Comparison of ENCODE assay signal across 27 mouse cellular contexts in the genomic region with DNA sequence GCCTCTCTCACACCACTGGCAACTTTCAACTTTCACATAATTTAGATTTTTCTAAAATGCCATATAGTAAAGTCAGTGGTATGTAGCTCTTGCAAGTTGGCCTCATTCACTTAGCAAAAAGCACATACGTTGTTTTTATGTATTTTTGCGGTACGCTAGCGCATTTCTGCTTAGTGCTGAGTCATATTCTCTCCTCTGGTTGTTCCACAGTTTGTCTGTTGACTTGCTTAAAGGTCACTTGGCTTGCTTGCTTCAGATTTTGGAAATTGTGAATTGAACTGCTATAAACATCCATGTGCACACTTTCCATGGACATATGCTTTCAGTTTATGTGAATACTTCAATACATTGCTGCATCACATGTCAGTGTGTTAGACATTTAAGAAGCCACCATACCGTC. TPM values are rescaled to one million over a fixed set of nuclear protein-coding genes. Genes with fewer than 3 reads are reported as not detected.
DNase-seq lines count a peak whose midpoint lies in the region; ATAC-seq and TF ChIP-seq lines count a peak whose summit lies in the region.
"Had no signal": no experiment of that assay in that cellular context is flagged by ENCODE, and none has a peak within 500 bp of the region (broad histone marks: within the 10 kb centered on the region; RNA-seq: fewer than 3 reads in every experiment).

No protein-coding gene starts in this region.

- DNase-seq in embryonic facial prominence, embryonic 14.5 days (ENCODE audit: low spot score), result peak; percentile 26
- DNase-seq in embryonic facial prominence, embryonic 10.5 days (ENCODE audit: low spot score), result no peak
- peak; percentile 79 for DNase-seq in liver, adult 2 months (ENCODE audit: extremely low read depth, low read depth, low spot score)
- no peak for DNase-seq in liver
- peak; percentile 31 for DNase-seq in brain, adult 2 months (ENCODE audit: low read depth, low spot score)
- no peak for DNase-seq in testis, postnatal 14 days (ENCODE audit: low spot score)
- DNase-seq: adrenal gland, adult 8-10 months; adrenal gland, postnatal 25 days; cerebellum, adult 18-20 months; cerebellum, adult 9-10 months; cerebellum, postnatal 14 days; gastrocnemius, postnatal 10 days; gastrocnemius, postnatal 36 days; heart, adult 2 months; heart, postnatal 14 days; heart, postnatal 4 days had no signal

- H3K4me3 ChIP-seq in embryonic facial prominence, embryonic 14.5 days (ENCODE audit: low read depth, low read length), result no peak overlapping the region
- no peak overlapping the region for H3K4me3 ChIP-seq in embryonic facial prominence, embryonic 10.5 days
- peak overlapping the region; percentile 16; the same call in 1 of the 2 replicates for H3K4me3 ChIP-seq in liver, adult 2 months (ENCODE audit: insufficient read depth, low read depth, low read length)
- H3K4me3 ChIP-seq: embryonic facial prominence, embryonic 12.5 days; forebrain, embryonic 10.5 days; forebrain, embryonic 13.5 days; heart, adult 2 months; heart, embryonic 10.5 days; heart, embryonic 13.5 days had no signal

- 81% methylated on average over 5 of the region's 5 CpGs for WGBS in embryonic facial prominence, embryonic 14.5 days
- WGBS in embryonic facial prominence, embryonic 10.5 days, result 92% methylated on average over 5 of the region's 5 CpGs
- 47% methylated on average over 5 of the region's 5 CpGs for WGBS in liver, adult 2 months

- no peak for TF ChIP-seq CTCF in liver, adult 2 months (IDR thresholded peaks at IDR 0.05; ENCODE audit: low read depth, low read length)

- no peak for TF ChIP-seq POLR2A in liver, adult 2 months (IDR thresholded peaks at IDR 0.05; ENCODE audit: extremely low read depth, insufficient read depth, low read length)

- no peak overlapping the region for H3K27ac ChIP-seq in embryonic facial prominence, embryonic 14.5 days (replicated peaks; ENCODE audit: low read depth, low read length)
- H3K27ac ChIP-seq in embryonic facial prominence, embryonic 10.5 days (replicated peaks), result no peak overlapping the region
- no peak overlapping the region for H3K27ac ChIP-seq in liver, adult 2 months (replicated peaks; ENCODE audit: insufficient read depth, low read depth, low read length)
- H3K27ac ChIP-seq: embryonic facial prominence, embryonic 12.5 days; forebrain, embryonic 10.5 days; forebrain, embryonic 13.5 days; heart, adult 2 months; heart, embryonic 10.5 days; heart, embryonic 13.5 days; hindbrain, embryonic 14.5 days; hindbrain, postnatal 0 days had no signal

- H3K9me3 ChIP-seq in embryonic facial prominence, embryonic 14.5 days (ENCODE audit: control insufficient read depth, low read length), result no peaks in the 10 kb centered on the region
- no peaks in the 10 kb centered on the region for H3K9me3 ChIP-seq in embryonic facial prominence, embryonic 10.5 days
- H3K9me3 ChIP-seq: embryonic facial prominence, embryonic 12.5 days; forebrain, embryonic 10.5 days; forebrain, embryonic 13.5 days; heart, embryonic 10.5 days; heart, embryonic 13.5 days had no signal

- H3K4me1 ChIP-seq in embryonic facial prominence, embryonic 14.5 days (ENCODE audit: control insufficient read depth, insufficient read depth, low read length), result no peaks in the 10 kb centered on the region
- no peaks in the 10 kb centered on the region for H3K4me1 ChIP-seq in embryonic facial prominence, embryonic 10.5 days
- H3K4me1 ChIP-seq in liver, adult 2 months (ENCODE audit: control insufficient read depth, insufficient read depth, low read length), result peaks cover 5% of the 10 kb centered on the region
- H3K4me1 ChIP-seq: embryonic facial prominence, embryonic 12.5 days; forebrain, embryonic 10.5 days; forebrain, embryonic 13.5 days; heart, embryonic 10.5 days; heart, embryonic 13.5 days had no signal

- ATAC-seq in embryonic facial prominence, embryonic 14.5 days (ENCODE audit: low read depth), result no peak
- ATAC-seq: forebrain, embryonic 13.5 days; hindbrain, postnatal 0 days; inflammation-experienced regulatory T-cells, adult 6 months; intestine, embryonic 16.5 days; Patski had no signal

- no peak overlapping the region for H3K9ac ChIP-seq in embryonic facial prominence, embryonic 14.5 days (ENCODE audit: low read depth, low read length)
- no peak overlapping the region for H3K9ac ChIP-seq in liver, adult 2 months (ENCODE audit: low read depth, low read length)
- H3K9ac ChIP-seq: embryonic facial prominence, embryonic 12.5 days; forebrain, embryonic 13.5 days; heart, embryonic 13.5 days; hindbrain, embryonic 14.5 days had no signal

- peaks cover 33% of the 10 kb centered on the region for H3K36me3 ChIP-seq in embryonic facial prominence, embryonic 14.5 days (ENCODE audit: control insufficient read depth, insufficient read depth, low read length)
- peaks cover 64% of the 10 kb centered on the region for H3K36me3 ChIP-seq in embryonic facial prominence, embryonic 10.5 days (replicated peaks)
- peaks cover 29% of the 10 kb centered on the region for H3K36me3 ChIP-seq in liver, adult 2 months (ENCODE audit: control insufficient read depth, insufficient read depth, low read length)

- no peaks in the 10 kb centered on the region for H3K79me2 ChIP-seq in liver, adult 2 months (ENCODE audit: control insufficient read depth, insufficient read depth, low read length)

- H3K4me2 ChIP-seq in embryonic facial prominence, embryonic 14.5 days (ENCODE audit: low read depth, low read length), result no peak overlapping the region
- H3K4me2 ChIP-seq: embryonic facial prominence, embryonic 12.5 days; forebrain, embryonic 13.5 days; heart, embryonic 13.5 days; hindbrain, embryonic 14.5 days had no signal

- H3K27me3 ChIP-seq in embryonic facial prominence, embryonic 14.5 days (replicated peaks; ENCODE audit: control insufficient read depth, insufficient read depth, low read length), result no peaks in the 10 kb centered on the region
- H3K27me3 ChIP-seq in embryonic facial prominence, embryonic 10.5 days (replicated peaks; ENCODE audit: low read depth, poor library complexity, severe bottlenecking), result no peaks in the 10 kb centered on the region
- H3K27me3 ChIP-seq in liver, adult 2 months (ENCODE audit: control insufficient read depth, insufficient read depth, low read length), result no peaks in the 10 kb centered on the region
- H3K27me3 ChIP-seq: embryonic facial prominence, embryonic 12.5 days; forebrain, embryonic 13.5 days; heart, embryonic 13.5 days; Patski had no signal

RNA-seq across cellular contexts. Expression of a gene that starts 31.5 kb away (rescaled TPM):
- 19.8 and 25.2 TPM in 2 replicates for polyA plus RNA-seq in embryonic facial prominence, embryonic 14.5 days (2014; fragmentation: Nextera tagmentation; extraction: Ambion mirVana)
- 23.1 and 24.0 TPM in 2 replicates for polyA plus RNA-seq in embryonic facial prominence, embryonic 10.5 days (2016; fragmentation: Nextera tagmentation; extraction: Ambion mirVana)
- 7.3 and 8.2 TPM in 2 replicates for total RNA-seq in liver, adult 2 months (2014; rRNA removed)
- polyA plus RNA-seq in liver, adult 2 months (2012; rRNA removed), result 2.0 and 2.4 TPM in 2 replicates

RNA-seq across cellular contexts. Expression of a gene that starts 31.6 kb away (rescaled TPM):
- 9.8 and 11.7 TPM in 2 replicates for polyA plus RNA-seq in embryonic facial prominence, embryonic 14.5 days (2014; fragmentation: Nextera tagmentation; extraction: Ambion mirVana)
- 3.8 and 6.3 TPM in 2 replicates for polyA plus RNA-seq in embryonic facial prominence, embryonic 10.5 days (2016; fragmentation: Nextera tagmentation; extraction: Ambion mirVana)
- 0.81 and 0.83 TPM in 2 replicates for total RNA-seq in liver, adult 2 months (2014; rRNA removed)
- 1.6 TPM in 1 of 2 replicates, not detected in the other for polyA plus RNA-seq in liver, adult 2 months (2012; rRNA removed)
- total RNA-seq: granulocyte monocyte progenitor cell, adult 5-6 weeks had no signal
- polyA plus RNA-seq: inflammation-experienced regulatory T-cells, adult 6 months had no signal

Comparison
In these comparisons a context has a peak if more than half of its experiments do, and no peak if none do; other contexts are left out.
1. DNase-seq: peak in embryonic facial prominence, embryonic 14.5 days (single experiment), liver, adult 2 months (single experiment) and brain, adult 2 months (single experiment); none in embryonic facial prominence, embryonic 10.5 days (single experiment), liver (single experiment) and testis, postnatal 14 days (single experiment).